Mouse (Mus musculus) bone marrow macrophage, adult 2 months (primary cell): ENCODE measurements around the gene Bmp5. TPM values are rescaled to one million over a fixed set of nuclear protein-coding genes. Genes with fewer than 3 reads are reported as not detected.

Experiments used
- H3K27ac ChIP-seq: 2 replicates; pipeline ENCODE4 v1.5.1; 2012; ENCODE audit warnings: low read depth, low read length; ENCODE audit not compliant: insufficient read depth
- H3K4me1 ChIP-seq: 2 replicates; pipeline ENCODE4 v1.6.1; 2012; ENCODE audit warnings: low read length; ENCODE audit not compliant: control insufficient read depth, insufficient read depth
- H3K4me3 ChIP-seq: 2 replicates; pipeline ENCODE4 v1.5.1; 2012; ENCODE audit warnings: mild to moderate bottlenecking, low read length, moderate library complexity; ENCODE audit not compliant: insufficient read depth
- CTCF ChIP-seq: IDR thresholded peaks from 2 replicates; pipeline ENCODE4 v1.5.1; 2012; ENCODE audit warnings: low read depth, mild to moderate bottlenecking, low read length, moderate library complexity
- POLR2A ChIP-seq: IDR thresholded peaks from 2 replicates; pipeline ENCODE4 v1.6.1; 2012; ENCODE audit warnings: mild to moderate bottlenecking, low read depth, low read length, borderline replicate concordance
- polyA plus RNA-seq: library from polyadenylated mRNA; stranded (reverse); fragments of >200 nt; gene quantifications from 2 replicates; pipeline ENCODE4 v1.2.4, GENCODE M21; 2012; ENCODE audit not compliant: missing spikeins, insufficient read depth, insufficient read length

Gene Bmp5
- polyA plus RNA-seq, 1 experiment: not detected

DNA sequence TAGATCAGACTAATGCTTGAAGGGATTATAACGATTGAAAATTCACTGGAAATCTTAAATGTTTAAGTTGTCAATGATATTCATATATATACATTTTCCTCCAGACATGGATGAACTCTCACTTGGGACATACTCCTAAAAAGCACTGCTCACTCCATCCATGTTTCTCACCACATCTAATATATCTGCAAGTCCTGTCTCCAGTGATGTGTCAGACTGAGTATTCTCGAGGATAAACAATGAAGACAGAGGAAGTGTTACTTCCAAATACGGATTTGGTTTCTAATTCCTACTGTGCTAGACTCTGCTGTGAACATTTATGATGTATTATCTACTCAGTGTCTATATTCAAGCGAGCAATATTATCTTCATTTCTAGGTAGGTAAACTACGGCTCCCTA is 152.9 kb downstream of the Bmp5 start:
- no peak overlapping the region for H3K27ac ChIP-seq

DNA sequence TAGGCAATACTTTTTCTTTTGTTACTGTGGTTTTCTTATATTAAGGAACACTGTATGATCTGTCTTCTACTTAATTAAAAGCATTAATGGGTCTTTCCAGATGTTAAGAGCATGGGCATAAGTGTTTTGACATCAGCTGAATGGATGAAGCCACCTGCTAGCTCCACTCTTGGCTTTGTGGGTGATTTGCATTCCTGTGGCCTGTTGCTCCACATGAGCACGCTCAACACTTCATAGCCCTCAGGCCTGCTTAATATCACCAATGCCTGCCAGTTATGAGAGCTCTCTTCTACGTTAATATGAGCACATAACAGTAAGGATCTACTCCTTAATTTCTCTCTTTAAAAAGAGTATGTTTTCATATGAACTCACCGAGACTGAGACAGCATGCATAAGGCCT is 169.5 kb downstream of the Bmp5 start:
- Histone ChIP-seq H3K4me3 (no peak overlapping the region), H3K27ac (no peak overlapping the region), H3K4me1 (no peaks in the 10 kb centered on the region)
- TF ChIP-seq CTCF (no peak), POLR2A (no peak)

More for the DNA sequence above, 152.9 kb downstream of the Bmp5 start:
- TF ChIP-seq POLR2A: no peak
- no peak for TF ChIP-seq CTCF
- no peaks in the 10 kb centered on the region for H3K4me1 ChIP-seq
- no peak overlapping the region for H3K4me3 ChIP-seq

Other genes with a start within 250 kb of the Bmp5 start
- gene Tmod3, start 215.7 kb upstream of the Bmp5 start, polyA plus RNA-seq: 93.1 and 110 TPM in 2 replicates
- 0.20 TPM in 1 of 2 replicates, not detected in the other for gene Tmod2, start 164.0 kb upstream of the Bmp5 start, polyA plus RNA-seq
- gene Lysmd2, start 149.6 kb upstream of the Bmp5 start, polyA plus RNA-seq: not detected in 2 replicates
- not detected in 2 replicates for gene Scg3, start 91.3 kb upstream of the Bmp5 start, polyA plus RNA-seq
- not detected in 2 replicates for gene Hmgcll1, start 239.5 kb downstream of the Bmp5 start, polyA plus RNA-seq